Mouse (Mus musculus): ENCODE data around the gene Fam43a.

- TF ChIP-seq CTCF (IDR thresholded peaks at IDR 0.05; ENCODE audit: low read depth) (no peak), EP300 (IDR thresholded peaks at IDR 0.05; ENCODE audit: low read depth) (no peak)
These were observed 41.1 kb downstream of the Fam43a start for GRCm38 (mm10) chr16:30640591-30640990.
